ENCODE assay signal across 10 mouse cellular contexts in the genomic region with DNA sequence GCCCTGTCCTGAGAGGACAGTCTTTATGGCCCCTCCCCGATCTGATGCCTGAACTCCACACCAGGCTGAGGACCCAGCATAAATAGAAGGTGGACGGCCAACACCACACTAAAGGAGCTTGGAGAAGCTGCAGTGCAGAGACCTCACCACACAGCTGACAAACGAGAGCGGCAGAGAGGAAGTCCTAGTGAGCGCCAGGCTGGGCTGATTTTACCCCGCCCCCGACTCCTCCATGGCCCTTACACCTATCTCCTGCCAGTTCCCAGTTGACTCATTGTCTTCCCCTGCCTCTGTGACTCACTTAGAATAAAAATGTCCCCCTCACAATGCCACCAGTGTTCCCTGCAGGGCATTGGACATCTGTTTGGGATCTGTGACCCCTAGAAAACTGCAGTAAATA. TPM values are rescaled to one million over a fixed set of nuclear protein-coding genes. Genes with fewer than 3 reads are reported as not detected.
DNase-seq lines count a peak whose midpoint lies in the region; TF ChIP-seq lines count a peak whose summit lies in the region.
"Had no signal": no experiment of that assay in that cellular context is flagged by ENCODE, and none has a peak within 500 bp of the region (broad histone marks: within the 10 kb centered on the region; RNA-seq: fewer than 3 reads in every experiment).

No protein-coding gene starts in this region.

- TF ChIP-seq POLR2A in lung, adult 2 months (IDR thresholded peaks at IDR 0.05; ENCODE audit: borderline replicate concordance, extremely low read depth, low read depth, low read length): no peak

- WGBS in lung, adult 2 months: 17% methylated on average over 7 of the region's 7 CpGs

- peak; percentile 42 for DNase-seq in embryo, embryonic 10.5 days (ENCODE audit: low spot score)
- no peak for DNase-seq in embryo, embryonic 10 days (ENCODE audit: low spot score)
- peak; percentile 25 to 54 for DNase-seq in lung, adult 18-20 months
- DNase-seq in lung, adult 2 months: no peak
- DNase-seq in heart, postnatal 4 days: peak; percentile 46
- DNase-seq in splenic B cell, adult 2 months (ENCODE audit: low read depth, low spot score): peak; percentile 23
- no peak for DNase-seq in urinary bladder, postnatal 10 days (ENCODE audit: low spot score)
- DNase-seq in cerebellum, adult 9-10 months: no peak

- TF ChIP-seq CTCF in lung, adult 2 months (IDR thresholded peaks at IDR 0.05; ENCODE audit: insufficient read depth, low read length): no peak

- H3K27me3 ChIP-seq in splenic B cell, adult 2 months (ENCODE audit: control insufficient read depth, insufficient read depth, low read length, poor library complexity, severe bottlenecking): no peaks in the 10 kb centered on the region

- H3K4me3 ChIP-seq in lung, adult 2 months (replicated peaks; ENCODE audit: extremely low read depth, low read depth, low read length): no peak overlapping the region

- peaks cover 22% of the 10 kb centered on the region for H3K4me1 ChIP-seq in lung, adult 2 months (ENCODE audit: control insufficient read depth, insufficient read depth, low read length)

- no peaks in the 10 kb centered on the region for H3K36me3 ChIP-seq in splenic B cell, adult 2 months (ENCODE audit: control insufficient read depth, insufficient read depth, low read length, poor library complexity, severe bottlenecking)

RNA-seq across cellular contexts. Expression of a gene that starts 13.6 kb away (rescaled TPM):
- polyA plus RNA-seq in lung, adult 2 months (2012; rRNA removed): not detected in 2 replicates
- total RNA-seq in heart, postnatal 4 days (2021): not detected
- polyA plus RNA-seq: embryonic facial prominence, embryonic 11.5 days; large intestine, adult 2 months had no signal

RNA-seq across cellular contexts. Expression of a gene that starts 44.1 kb away (rescaled TPM):
- polyA plus RNA-seq in lung, adult 2 months (2012; rRNA removed): not detected in 2 replicates
- not detected for total RNA-seq in heart, postnatal 4 days (2021)
- polyA plus RNA-seq: embryonic facial prominence, embryonic 11.5 days; large intestine, adult 2 months had no signal

RNA-seq across cellular contexts. Expression of a gene that starts 59.3 kb away (rescaled TPM):
- 25.0 and 28.3 TPM in 2 replicates for polyA plus RNA-seq in lung, adult 2 months (2012; rRNA removed)
- total RNA-seq in heart, postnatal 4 days (2021): 100 to 1,000 TPM; 117 to 133 TPM

Comparison
In these comparisons a context has a peak if more than half of its experiments do, and no peak if none do; other contexts are left out.
1. DNase-seq: peak in embryo, embryonic 10.5 days (single experiment), lung, adult 18-20 months (2 of 2), heart, postnatal 4 days (single experiment) and splenic B cell, adult 2 months (single experiment); none in embryo, embryonic 10 days (single experiment), lung, adult 2 months (single experiment), urinary bladder, postnatal 10 days (single experiment) and cerebellum, adult 9-10 months (single experiment).